Mouse (Mus musculus): ENCODE measurements at regions not wholly inside any gene's neighbourhood (a gene's known extent, or its start where the extent isn't known, plus 50 kb on each side); places are given as distances from the start of the nearest gene placed in this dataset.

DNA sequence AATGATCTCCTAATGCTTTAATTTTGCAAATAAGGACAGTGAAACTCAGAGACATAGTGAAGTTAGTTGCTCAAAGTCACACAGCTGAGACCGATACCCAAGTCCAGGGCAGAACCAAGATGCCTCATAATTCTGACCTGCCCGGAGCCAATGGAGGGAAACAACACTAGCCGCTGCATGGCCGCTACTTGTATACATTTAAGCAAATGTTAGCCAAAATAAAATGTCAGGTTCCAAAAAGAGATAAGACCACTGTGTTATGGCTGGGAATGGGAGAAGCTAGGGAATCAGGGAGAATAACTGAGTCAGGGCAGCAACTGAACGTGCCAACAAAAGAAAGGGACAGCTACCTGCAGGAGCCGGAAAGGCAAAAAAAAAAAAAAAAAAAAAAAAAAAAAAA lies 97.4 kb downstream of the Dad1 start:
- Histone ChIP-seq H3K9ac (ENCODE audit: insufficient read depth, low read depth, low read length, poor library complexity, severe bottlenecking) (no peak overlapping the region), H3K4me1 (ENCODE audit: control insufficient read depth in 2 of 2, insufficient read depth in 2 of 2, low read length in 2 of 2, poor library complexity in 1 of 2) (no peaks in the 10 kb centered on the region), H3K9me3 (ENCODE audit: control insufficient read depth, insufficient read depth, low read depth, low read length) (no peaks in the 10 kb centered on the region), H3K36me3 (ENCODE audit: control insufficient read depth, insufficient read depth, low read length, poor library complexity, severe bottlenecking) (no peaks in the 10 kb centered on the region), H3K4me3 (ENCODE audit: insufficient read depth in 1 of 2, low read depth in 1 of 2, low read length in 2 of 2, poor library complexity in 1 of 2, severe bottlenecking in 1 of 2) (no peak overlapping the region), H3K27ac (ENCODE audit: insufficient read depth, low read depth, low read length, poor library complexity, severe bottlenecking) (no peak overlapping the region)
- DNase-seq (ENCODE audit: low read depth, low spot score), result no peak
- in situ Hi-C loops (cut with MboI; ENCODE audit: low sequenced_read_pairs in 2 of 2, unreplicated experiment in 2 of 2), result loop anchor here in 1 of 2 experiments (25.0 kb wide), 1 partner anchor 269 kb away; no protein-coding TSS in a partner anchor
- TF ChIP-seq MAFK (IDR thresholded peaks at IDR 0.05; ENCODE audit: insufficient read depth, low read depth, low read length), result no peak
- TF ChIP-seq CHD2 (IDR thresholded peaks at IDR 0.05; ENCODE audit: low read depth, low read length), result no peak
- TF ChIP-seq ZNF384 (IDR thresholded peaks at IDR 0.05; ENCODE audit: low read depth, low read length), result no peak
- TF ChIP-seq ZC3H11A (IDR thresholded peaks at IDR 0.05; ENCODE audit: borderline replicate concordance, low read depth, low read length), result no peak
- no peak for TF ChIP-seq HCFC1 (IDR thresholded peaks at IDR 0.05; ENCODE audit: borderline replicate concordance, insufficient read depth, low read length)

DNA sequence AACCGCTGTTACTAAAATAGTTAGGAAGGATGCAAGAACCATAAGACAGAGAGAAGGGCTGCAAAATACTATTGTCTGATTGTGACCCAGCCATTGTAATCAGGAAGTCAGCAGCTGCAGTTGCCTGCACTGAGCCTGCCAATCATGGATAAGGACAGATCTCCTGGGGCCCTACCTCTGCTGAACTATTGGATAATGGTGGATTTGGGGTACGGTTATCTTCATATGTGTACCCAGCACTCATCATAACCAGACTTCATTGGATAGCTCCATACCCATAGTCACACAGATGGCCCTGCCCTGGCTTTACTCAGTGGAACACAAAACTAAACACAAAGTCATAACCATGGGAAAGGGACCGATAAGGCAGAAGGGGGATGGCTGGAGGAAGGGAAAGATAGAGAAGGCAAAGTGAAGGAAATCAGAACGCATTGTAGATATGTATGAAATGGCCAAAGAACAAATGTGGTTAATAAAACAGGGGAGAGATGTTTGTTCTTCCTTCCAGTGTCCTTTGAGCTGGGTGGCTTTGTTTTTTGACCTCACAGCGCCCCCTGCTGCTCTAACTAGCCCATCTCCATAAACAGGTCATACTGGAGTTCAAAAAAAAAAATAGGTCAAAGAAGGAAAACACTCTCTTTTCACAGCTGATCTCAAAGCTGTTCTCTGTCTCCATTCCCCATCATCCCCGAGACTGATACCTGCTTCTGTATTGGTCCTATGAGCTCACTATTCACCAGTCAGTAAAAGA lies 101.2 kb downstream of the Dad1 start:
- Histone ChIP-seq H3K36me3 (ENCODE audit: control insufficient read depth, insufficient read depth, low read length, poor library complexity, severe bottlenecking) (no peaks in the 10 kb centered on the region), H3K27ac (ENCODE audit: insufficient read depth, low read depth, low read length, poor library complexity, severe bottlenecking) (no peak overlapping the region), H3K9ac (ENCODE audit: insufficient read depth, low read depth, low read length, poor library complexity, severe bottlenecking) (no peak overlapping the region), H3K4me3 (ENCODE audit: insufficient read depth in 1 of 2, low read depth in 1 of 2, low read length in 2 of 2, poor library complexity in 1 of 2, severe bottlenecking in 1 of 2) (no peak overlapping the region), H3K4me1 (ENCODE audit: control insufficient read depth in 2 of 2, insufficient read depth in 2 of 2, low read length in 2 of 2, poor library complexity in 1 of 2) (no peaks in the 10 kb centered on the region; a peak in 1 of 4 replicates), H3K9me3 (ENCODE audit: control insufficient read depth, insufficient read depth, low read depth, low read length) (no peaks in the 10 kb centered on the region)
- DNase-seq (ENCODE audit: low read depth, low spot score), result peak; percentile 40
- in situ Hi-C loops (cut with MboI; ENCODE audit: low sequenced_read_pairs in 2 of 2, unreplicated experiment in 2 of 2), result loop anchor here in 1 of 2 experiments (25.0 kb wide), 1 partner anchor 265 kb away; no protein-coding TSS in a partner anchor
- peak; percentile 82 for TF ChIP-seq ZNF384 (IDR thresholded peaks at IDR 0.05; ENCODE audit: low read depth, low read length)
- peak; percentile 79 for TF ChIP-seq ZC3H11A (IDR thresholded peaks at IDR 0.05; ENCODE audit: borderline replicate concordance, low read depth, low read length)
- no peak for TF ChIP-seq MAFK (IDR thresholded peaks at IDR 0.05; ENCODE audit: insufficient read depth, low read depth, low read length)
- TF ChIP-seq HCFC1 (IDR thresholded peaks at IDR 0.05; ENCODE audit: borderline replicate concordance, insufficient read depth, low read length), result no peak
- no peak for TF ChIP-seq CHD2 (IDR thresholded peaks at IDR 0.05; ENCODE audit: low read depth, low read length)

GRCm38 (mm10) chr14:54151921-54152320 lies 102.0 kb downstream of the Dad1 start:
- in situ Hi-C loops (cut with MboI; ENCODE audit: low sequenced_read_pairs in 2 of 2, unreplicated experiment in 2 of 2), result loop anchor here in 1 of 2 experiments (25.0 kb wide), 1 partner anchor 265 kb away; no protein-coding TSS in a partner anchor
- Histone ChIP-seq H3K36me3 (ENCODE audit: control insufficient read depth, insufficient read depth, low read length, poor library complexity, severe bottlenecking) (no peaks in the 10 kb centered on the region), H3K27ac (ENCODE audit: insufficient read depth, low read depth, low read length, poor library complexity, severe bottlenecking) (no peak overlapping the region), H3K9ac (ENCODE audit: insufficient read depth, low read depth, low read length, poor library complexity, severe bottlenecking) (no peak overlapping the region), H3K4me1 (ENCODE audit: control insufficient read depth in 2 of 2, insufficient read depth in 2 of 2, low read length in 2 of 2, poor library complexity in 1 of 2) (no peaks in the 10 kb centered on the region; a peak in 1 of 4 replicates), H3K9me3 (ENCODE audit: control insufficient read depth, insufficient read depth, low read depth, low read length) (no peaks in the 10 kb centered on the region), H3K4me3 (ENCODE audit: insufficient read depth in 1 of 2, low read depth in 1 of 2, low read length in 2 of 2, poor library complexity in 1 of 2, severe bottlenecking in 1 of 2) (no peak overlapping the region)
- TF ChIP-seq ZC3H11A (IDR thresholded peaks at IDR 0.05; ENCODE audit: borderline replicate concordance, low read depth, low read length), result no peak
- no peak for TF ChIP-seq MAFK (IDR thresholded peaks at IDR 0.05; ENCODE audit: insufficient read depth, low read depth, low read length)
- TF ChIP-seq HCFC1 (IDR thresholded peaks at IDR 0.05; ENCODE audit: borderline replicate concordance, insufficient read depth, low read length), result no peak
- TF ChIP-seq ZNF384 (IDR thresholded peaks at IDR 0.05; ENCODE audit: low read depth, low read length), result no peak
- no peak for TF ChIP-seq CHD2 (IDR thresholded peaks at IDR 0.05; ENCODE audit: low read depth, low read length)
- no peak for DNase-seq (ENCODE audit: low read depth, low spot score)

DNA sequence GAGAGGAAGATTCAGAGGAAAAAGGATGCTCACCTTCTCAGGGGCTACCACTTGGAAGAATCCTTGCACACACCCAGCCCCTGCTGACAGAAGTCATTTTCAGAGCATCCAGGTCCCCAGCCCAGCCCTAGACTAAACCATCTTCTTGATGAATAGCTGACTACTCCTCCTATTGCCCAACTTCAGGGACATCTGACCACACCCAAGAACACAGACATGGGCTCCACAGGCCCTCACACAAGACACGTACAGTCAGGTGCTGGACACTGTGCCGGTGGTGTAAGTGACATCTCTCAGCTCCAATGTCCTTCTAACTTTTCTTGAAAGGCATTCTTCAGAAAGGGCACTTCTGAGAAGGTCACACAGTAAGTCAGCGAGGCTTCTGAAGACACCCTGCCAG lies 102.6 kb downstream of the Dad1 start:
- H3K4me3 ChIP-seq (ENCODE audit: insufficient read depth in 1 of 2, low read depth in 1 of 2, low read length in 2 of 2, poor library complexity in 1 of 2, severe bottlenecking in 1 of 2), result no peak overlapping the region
- H3K4me1 ChIP-seq (ENCODE audit: control insufficient read depth in 2 of 2, insufficient read depth in 2 of 2, low read length in 2 of 2, poor library complexity in 1 of 2), result no peaks in the 10 kb centered on the region; a peak in 1 of 4 replicates
- no peak overlapping the region for H3K27ac ChIP-seq (ENCODE audit: insufficient read depth, low read depth, low read length, poor library complexity, severe bottlenecking)
- no peak overlapping the region for H3K9ac ChIP-seq (ENCODE audit: insufficient read depth, low read depth, low read length, poor library complexity, severe bottlenecking)
- no peaks in the 10 kb centered on the region for H3K9me3 ChIP-seq (ENCODE audit: control insufficient read depth, insufficient read depth, low read depth, low read length)
- H3K36me3 ChIP-seq (ENCODE audit: control insufficient read depth, insufficient read depth, low read length, poor library complexity, severe bottlenecking), result no peaks in the 10 kb centered on the region
- in situ Hi-C loops (cut with MboI; ENCODE audit: low sequenced_read_pairs in 2 of 2, unreplicated experiment in 2 of 2), result loop anchor here in 1 of 2 experiments (25.0 kb wide), 1 partner anchor 264 kb away; no protein-coding TSS in a partner anchor
- DNase-seq (ENCODE audit: low read depth, low spot score), result no peak
- TF ChIP-seq MAFK (IDR thresholded peaks at IDR 0.05; ENCODE audit: insufficient read depth, low read depth, low read length) (no peak), CHD2 (IDR thresholded peaks at IDR 0.05; ENCODE audit: low read depth, low read length) (no peak), HCFC1 (IDR thresholded peaks at IDR 0.05; ENCODE audit: borderline replicate concordance, insufficient read depth, low read length) (no peak)

Data from ES-E14 (cell line).